Mouse (Mus musculus): ENCODE measurements around the gene Slco3a1. TPM values are rescaled to one million over a fixed set of nuclear protein-coding genes. Genes with fewer than 3 reads are reported as not detected.

Gene Slco3a1
- total and polyA plus RNA-seq, 3 experiments = 0.04 to 0.35 TPM; not detected in 1

- H3K4me3 ChIP-seq (replicated peaks in 1 of 3; ENCODE audit: low read depth in 2 of 3, low read length in 2 of 3, poor library complexity in 1 of 3) = no peak overlapping the region
- TF ChIP-seq ELF1 (IDR thresholded peaks at IDR 0.05; ENCODE audit: low read depth, low read length) (no peak), CHD1 (IDR thresholded peaks at IDR 0.05; ENCODE audit: low read depth, low read length) (no peak), CTCF (conservative IDR thresholded peaks at IDR 0.05 in 1 of 2, IDR thresholded peaks at IDR 0.05 in 1 of 2; ENCODE audit: low read depth in 2 of 2, low read length in 2 of 2) (peak in 1 of 2 experiments; percentile 42; a peak in 2 of 4 replicates), SMC3 (IDR thresholded peaks at IDR 0.05; ENCODE audit: low read depth, low read length) (peak; percentile 41), RAD21 (IDR thresholded peaks at IDR 0.05; ENCODE audit: low read depth, low read length) (peak; percentile 49)
- dilution Hi-C loops (cut with MboI; ENCODE audit: extremely low pct_ligation_motif_present, extremely low pct_unique_long_range_greater_than_20kb, low sequenced_read_pairs) (no loop called here), in situ Hi-C loops (cut with MboI; ENCODE audit: low pct_ligation_motif_present, low pct_unique_long_range_greater_than_20kb, low sequenced_read_pairs) (loop anchor here (10.0 kb wide), 1 partner anchor 281 kb away; no protein-coding TSS in a partner anchor)
- peak; percentile 37 for DNase-seq (ENCODE audit: extremely low read depth)
- peaks cover 23% of the 10 kb centered on the region for H3K9me3 ChIP-seq (replicated peaks; ENCODE audit: low read length)
- no peaks in the 10 kb centered on the region for H3K79me2 ChIP-seq (replicated peaks; ENCODE audit: control insufficient read depth, extremely low read depth, insufficient read depth, poor library complexity, severe bottlenecking)
- no peak overlapping the region for H3K27ac ChIP-seq (ENCODE audit: insufficient read depth, low read depth)
- H3K9ac ChIP-seq (ENCODE audit: insufficient read depth, low read depth) = no peak overlapping the region
- no peaks in the 10 kb centered on the region for H3K27me3 ChIP-seq (replicated peaks)
- no peaks in the 10 kb centered on the region for H3K4me1 ChIP-seq (ENCODE audit: control insufficient read depth in 1 of 2, insufficient read depth in 2 of 2)
- no peaks in the 10 kb centered on the region for H3K36me3 ChIP-seq (replicated peaks in 1 of 2; ENCODE audit: control insufficient read depth in 1 of 2, insufficient read depth in 1 of 2, low read length in 1 of 2)
- no peak overlapping the region for H3K4me2 ChIP-seq (ENCODE audit: insufficient read depth, low read depth, poor library complexity, severe bottlenecking)
Observed at GRCm38 (mm10) chr7:74423928-74424850, 130.4 kb downstream of the Slco3a1 start.

GRCm38 (mm10) chr7:74423316-74423715 is 131.3 kb downstream of the Slco3a1 start:
- dilution Hi-C loops (cut with MboI; ENCODE audit: extremely low pct_ligation_motif_present, extremely low pct_unique_long_range_greater_than_20kb, low sequenced_read_pairs) (no loop called here), in situ Hi-C loops (cut with MboI; ENCODE audit: low pct_ligation_motif_present, low pct_unique_long_range_greater_than_20kb, low sequenced_read_pairs) (loop anchor here (10.0 kb wide), 1 partner anchor 281 kb away; no protein-coding TSS in a partner anchor)
- Histone ChIP-seq H3K9ac (ENCODE audit: insufficient read depth, low read depth) (no peak overlapping the region), H3K27me3 (replicated peaks) (no peaks in the 10 kb centered on the region), H3K4me3 (replicated peaks in 1 of 3; ENCODE audit: low read depth in 2 of 3, low read length in 2 of 3, poor library complexity in 1 of 3) (no peak overlapping the region), H3K27ac (ENCODE audit: insufficient read depth, low read depth) (no peak overlapping the region), H3K4me2 (ENCODE audit: insufficient read depth, low read depth, poor library complexity, severe bottlenecking) (no peak overlapping the region), H3K79me2 (replicated peaks; ENCODE audit: control insufficient read depth, extremely low read depth, insufficient read depth, poor library complexity, severe bottlenecking) (no peaks in the 10 kb centered on the region), H3K4me1 (ENCODE audit: control insufficient read depth in 1 of 2, insufficient read depth in 2 of 2) (no peaks in the 10 kb centered on the region), H3K9me3 (replicated peaks; ENCODE audit: low read length) (peaks cover 23% of the 10 kb centered on the region), H3K36me3 (replicated peaks in 1 of 2; ENCODE audit: control insufficient read depth in 1 of 2, insufficient read depth in 1 of 2, low read length in 1 of 2) (no peaks in the 10 kb centered on the region)
- no peak for DNase-seq (ENCODE audit: extremely low read depth)
- TF ChIP-seq ELF1 (IDR thresholded peaks at IDR 0.05; ENCODE audit: low read depth, low read length) = no peak

DNA sequence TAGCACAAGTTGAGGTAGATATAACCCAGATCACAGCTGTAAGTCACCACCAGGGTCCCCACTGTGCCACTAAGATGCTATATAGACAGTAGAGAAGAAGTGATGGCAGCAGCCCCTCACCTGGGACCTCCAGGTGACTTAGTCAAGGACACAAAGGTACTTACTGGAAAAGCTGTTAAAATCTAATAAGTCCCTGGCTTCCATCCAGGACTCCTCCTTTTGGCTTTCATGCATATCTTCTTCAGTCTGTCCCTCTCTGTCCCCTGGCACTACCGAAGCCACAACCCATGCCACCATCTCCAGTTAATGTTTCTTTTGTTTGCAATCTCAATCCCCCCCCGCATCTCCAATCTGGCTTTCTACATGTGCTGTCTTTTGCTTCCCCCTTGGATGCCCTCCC is 131.8 kb downstream of the Slco3a1 start:
- Histone ChIP-seq H3K4me1 (ENCODE audit: control insufficient read depth in 1 of 2, insufficient read depth in 2 of 2) (no peaks in the 10 kb centered on the region), H3K36me3 (replicated peaks in 1 of 2; ENCODE audit: control insufficient read depth in 1 of 2, insufficient read depth in 1 of 2, low read length in 1 of 2) (no peaks in the 10 kb centered on the region), H3K79me2 (replicated peaks; ENCODE audit: control insufficient read depth, extremely low read depth, insufficient read depth, poor library complexity, severe bottlenecking) (no peaks in the 10 kb centered on the region), H3K9me3 (replicated peaks; ENCODE audit: low read length) (peaks cover 23% of the 10 kb centered on the region), H3K27ac (ENCODE audit: insufficient read depth, low read depth) (no peak overlapping the region), H3K27me3 (replicated peaks) (no peaks in the 10 kb centered on the region), H3K9ac (ENCODE audit: insufficient read depth, low read depth) (no peak overlapping the region), H3K4me2 (ENCODE audit: insufficient read depth, low read depth, poor library complexity, severe bottlenecking) (no peak overlapping the region), H3K4me3 (replicated peaks in 1 of 3; ENCODE audit: low read depth in 2 of 3, low read length in 2 of 3, poor library complexity in 1 of 3) (no peak overlapping the region)
- TF ChIP-seq ZMIZ1 (IDR thresholded peaks at IDR 0.05; ENCODE audit: low read depth, low read length) (no peak), CTCF (conservative IDR thresholded peaks at IDR 0.05 in 1 of 2, IDR thresholded peaks at IDR 0.05 in 1 of 2; ENCODE audit: low read depth in 2 of 2, low read length in 2 of 2) (no peak), HCFC1 (IDR thresholded peaks at IDR 0.05; ENCODE audit: low read depth, low read length) (no peak), ZC3H11A (IDR thresholded peaks at IDR 0.05; ENCODE audit: low read depth, low read length) (no peak), ETS1 (conservative IDR thresholded peaks at IDR 0.05; ENCODE audit: low read depth, low read length) (no peak), ZKSCAN1 (IDR thresholded peaks at IDR 0.05; ENCODE audit: borderline replicate concordance, low read depth, low read length) (no peak), SIN3A (IDR thresholded peaks at IDR 0.05; ENCODE audit: low read length) (no peak), TCF12 (IDR thresholded peaks at IDR 0.05; ENCODE audit: low read depth, low read length) (no peak), MEF2A (IDR thresholded peaks at IDR 0.05; ENCODE audit: borderline replicate concordance, low read depth, low read length) (no peak), E2F4 (IDR thresholded peaks at IDR 0.05; ENCODE audit: insufficient replicate concordance, low read depth, low read length) (no peak), IRF4 (IDR thresholded peaks at IDR 0.05; ENCODE audit: low read depth, low read length) (no peak)
- DNase-seq (ENCODE audit: extremely low read depth) = no peak
- dilution Hi-C loops (cut with MboI; ENCODE audit: extremely low pct_ligation_motif_present, extremely low pct_unique_long_range_greater_than_20kb, low sequenced_read_pairs) (no loop called here), in situ Hi-C loops (cut with MboI; ENCODE audit: low pct_ligation_motif_present, low pct_unique_long_range_greater_than_20kb, low sequenced_read_pairs) (loop anchor here (10.0 kb wide), 1 partner anchor 282 kb away; no protein-coding TSS in a partner anchor)
